Mouse (Mus musculus): ENCODE measurements around the gene Ccdc50.

DNA sequence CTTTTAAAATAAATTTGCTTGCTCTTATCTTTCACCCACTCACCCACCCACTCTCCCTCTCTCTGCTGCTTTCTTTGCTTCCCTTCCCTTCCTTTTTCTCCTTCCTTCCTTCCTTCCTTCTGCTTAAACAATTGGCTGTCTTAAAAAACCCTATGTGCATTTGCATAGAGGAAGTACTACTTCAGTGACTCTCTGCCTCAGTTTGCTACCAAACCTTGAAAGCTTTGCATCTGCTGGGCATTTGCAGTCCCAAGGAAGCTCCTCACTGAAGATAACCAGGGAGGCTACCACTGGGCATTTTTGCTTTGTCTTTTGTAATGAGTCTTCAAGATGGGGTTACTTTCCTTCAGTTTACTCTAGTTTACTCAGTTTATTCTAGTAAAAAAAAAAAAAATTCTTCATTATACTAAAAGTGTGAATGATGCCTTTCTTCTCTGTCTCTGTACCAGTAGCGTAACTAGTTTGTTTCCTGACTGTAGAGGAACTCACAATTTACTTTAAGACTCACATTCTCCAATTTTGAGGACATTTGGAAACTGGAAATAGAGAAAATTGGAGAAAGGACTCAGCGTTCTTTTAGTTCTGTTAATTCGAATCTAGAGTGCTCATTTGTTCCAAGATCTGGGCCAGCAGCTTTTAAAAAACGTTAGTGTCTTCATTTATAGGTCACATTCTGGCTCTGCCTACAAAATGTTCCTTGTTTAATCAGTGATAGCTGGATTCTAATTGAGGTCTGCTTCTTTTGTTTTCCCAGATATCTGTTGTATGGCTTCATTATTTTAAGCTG lies 6.8 kb downstream of the Ccdc50 start:
- TF ChIP-seq POLR2A (IDR thresholded peaks at IDR 0.05; ENCODE audit: insufficient read depth, low read depth, low read length) (no peak), CTCF (IDR thresholded peaks at IDR 0.05) (no peak)

All from heart, adult 2 months (tissue).